Mouse (Mus musculus): ENCODE data around the gene Ap3m1.
"Not testable (repeated sequence)": the region's sequence is repeated elsewhere in the genome, so short reads cannot be mapped to it uniquely, and the experiment has no call there.

Ap3m1 gene

DNA sequence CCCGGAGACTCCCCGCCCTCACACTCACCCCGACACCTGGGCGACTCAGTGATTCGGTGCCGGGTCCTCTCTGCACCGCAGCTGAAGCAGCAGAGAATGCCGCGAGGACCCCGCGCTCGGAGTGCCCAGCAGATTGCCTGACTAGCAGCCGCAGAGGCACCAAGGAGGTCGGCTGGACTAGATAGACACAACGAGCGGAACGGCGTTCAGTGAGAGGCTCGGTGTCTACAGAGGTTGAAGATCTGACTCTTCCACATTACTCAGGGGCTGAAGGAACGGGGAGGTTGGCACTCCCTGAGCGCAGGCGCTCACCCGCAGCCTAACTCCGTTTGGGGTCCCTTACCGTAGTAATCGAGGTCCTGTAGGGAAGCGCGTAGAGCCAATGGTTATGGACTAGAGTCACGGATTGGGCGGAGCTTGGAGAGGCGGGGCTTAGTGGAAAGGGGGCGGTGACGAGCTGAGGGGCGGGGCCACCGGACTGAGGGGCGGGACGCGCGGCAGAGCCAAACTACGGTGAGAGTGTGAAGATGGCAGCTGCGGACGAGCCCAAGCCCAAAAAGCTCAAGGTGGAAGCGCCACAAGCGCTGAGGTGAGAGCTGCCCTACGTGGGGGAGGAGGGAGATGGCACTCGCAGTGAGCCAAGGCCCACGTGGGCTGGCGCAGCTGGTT is at the start of gene Ap3m1, which contains the start of gene Adk:
TSS of gene Ap3m1 (minus strand) at position 397 of the 669 bp plus-strand sequence.
TSS of gene Adk (plus strand) at position 463 of the 669 bp plus-strand sequence.
- DNase-seq (ENCODE audit: low spot score in 2 of 2) = peak; percentile 86 to 89

- no peak for DNase-seq (ENCODE audit: low spot score in 2 of 2)
Measured at GRCm38 (mm10) chr14:21101562-21101961, 49.3 kb upstream of the Ap3m1 start.

DNA sequence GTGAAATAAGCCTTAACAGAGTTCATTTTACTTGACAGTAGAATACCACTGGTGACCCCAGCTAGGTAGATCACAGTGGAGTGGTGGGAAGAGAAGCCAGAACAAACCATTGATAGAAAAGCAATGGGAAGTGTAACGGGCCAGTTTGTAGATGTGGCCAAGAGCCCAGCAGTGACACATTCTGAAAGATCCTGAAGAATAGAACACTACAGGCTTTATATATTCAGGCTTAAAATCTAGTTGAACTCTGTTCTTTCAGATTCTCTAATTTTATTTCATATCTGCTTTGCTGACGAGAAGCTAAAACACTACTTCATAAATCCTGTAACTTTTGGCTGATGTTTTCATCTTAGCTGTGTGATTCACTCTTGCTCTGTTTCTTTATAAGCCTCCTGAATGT is 48.6 kb upstream of the Ap3m1 start:
- no peak for DNase-seq (ENCODE audit: low spot score in 2 of 2)

DNA sequence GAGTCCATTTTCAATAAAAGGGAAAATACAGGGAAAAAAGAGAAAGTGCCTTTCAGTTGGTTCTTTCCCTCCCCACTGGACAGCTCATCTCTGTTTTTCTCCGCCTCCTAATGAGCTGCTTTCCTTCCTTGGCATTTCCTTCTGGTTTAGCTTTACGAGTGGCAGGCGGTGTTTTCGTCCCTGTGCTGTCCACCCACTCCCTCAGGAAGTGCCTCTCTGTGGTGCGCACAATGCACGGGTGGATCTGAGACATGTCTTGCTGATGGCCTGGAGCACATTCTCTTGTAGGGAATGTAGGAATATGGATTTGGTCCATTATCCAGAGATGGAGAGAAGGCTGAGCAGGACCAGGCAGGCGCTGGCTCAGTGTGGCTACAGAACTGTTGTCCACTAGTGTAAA is 47.1 kb upstream of the Ap3m1 start:
- DNase-seq (ENCODE audit: low spot score in 2 of 2) = peak; percentile 47 to 54

- no peak for DNase-seq (ENCODE audit: low spot score in 2 of 2)
Measured at GRCm38 (mm10) chr14:21096689-21097088, 44.4 kb upstream of the Ap3m1 start.

DNA sequence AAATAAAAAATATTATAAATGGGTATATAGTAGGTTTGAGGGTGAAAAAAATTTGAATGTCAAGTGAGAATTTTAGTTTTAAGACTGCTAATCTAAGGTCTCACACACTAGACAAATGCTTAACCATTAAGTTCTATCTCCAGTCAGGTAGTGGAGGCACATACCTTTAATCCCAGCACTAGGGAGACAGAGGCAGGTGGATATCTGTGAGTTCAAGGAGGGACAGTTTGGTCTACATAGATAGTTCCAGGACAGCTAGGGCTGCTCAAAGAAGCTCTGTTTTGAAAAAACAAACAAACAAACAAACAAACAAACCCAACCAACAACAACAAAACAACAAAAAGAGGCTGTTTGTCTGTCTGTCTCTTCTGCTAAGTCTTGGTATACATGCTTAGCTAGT is 44.0 kb upstream of the Ap3m1 start:
- DNase-seq (ENCODE audit: low spot score in 2 of 2) = no peak

- DNase-seq (ENCODE audit: low spot score in 2 of 2) = not testable (repeated sequence)
Measured at GRCm38 (mm10) chr14:21094161-21094560, 41.9 kb upstream of the Ap3m1 start.

DNA sequence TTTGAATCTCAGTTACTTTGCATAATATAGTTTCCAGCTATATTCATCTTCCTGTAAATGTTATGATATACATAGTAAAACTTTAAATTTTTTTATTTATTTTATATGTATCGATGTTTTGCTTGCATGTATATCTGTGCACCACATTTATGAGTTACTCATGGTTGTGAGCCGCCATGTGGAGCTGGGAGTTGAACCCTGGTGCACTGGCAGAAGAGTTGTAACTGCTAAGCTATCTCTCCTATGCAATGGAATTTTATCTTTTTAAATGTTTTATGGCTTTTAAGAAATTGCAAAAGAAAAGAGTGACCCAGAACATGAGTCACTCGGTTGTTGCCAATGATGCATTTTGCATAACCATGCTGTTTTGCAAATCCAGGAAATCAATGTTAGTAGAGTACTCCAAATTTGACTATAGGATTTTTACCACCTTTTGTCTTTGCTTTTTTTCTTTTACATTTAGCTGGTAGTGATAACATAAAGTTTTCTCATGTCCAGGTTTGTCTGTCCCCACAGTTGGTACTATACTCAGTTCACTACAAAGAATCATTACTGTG is 38.7 kb upstream of the Ap3m1 start:
- DNase-seq (ENCODE audit: low spot score in 2 of 2) = no peak

- no peak for DNase-seq (ENCODE audit: low spot score in 2 of 2)
Measured at GRCm38 (mm10) chr14:21090400-21090799, 38.1 kb upstream of the Ap3m1 start.

DNA sequence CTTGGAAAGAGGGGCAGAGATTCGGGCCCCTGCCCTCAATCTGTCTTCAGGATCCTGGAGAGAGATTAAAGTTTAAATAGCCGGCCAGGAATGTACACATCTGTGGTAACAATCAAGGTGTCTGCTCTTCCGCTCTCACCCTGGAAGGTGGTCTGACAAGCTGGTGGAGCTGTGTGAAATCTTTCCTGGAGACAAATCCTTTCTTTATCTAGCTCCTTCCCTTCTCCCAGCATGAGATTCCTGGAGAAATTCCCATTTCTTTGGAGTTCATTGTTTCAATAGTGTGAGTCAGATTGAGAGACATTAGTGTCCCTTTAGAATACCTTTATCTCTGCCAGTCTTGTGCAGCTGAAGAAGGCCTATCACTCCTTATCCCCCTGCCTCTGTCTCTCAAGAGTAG is 36.4 kb upstream of the Ap3m1 start:
- no peak for DNase-seq (ENCODE audit: low spot score in 2 of 2)

DNA sequence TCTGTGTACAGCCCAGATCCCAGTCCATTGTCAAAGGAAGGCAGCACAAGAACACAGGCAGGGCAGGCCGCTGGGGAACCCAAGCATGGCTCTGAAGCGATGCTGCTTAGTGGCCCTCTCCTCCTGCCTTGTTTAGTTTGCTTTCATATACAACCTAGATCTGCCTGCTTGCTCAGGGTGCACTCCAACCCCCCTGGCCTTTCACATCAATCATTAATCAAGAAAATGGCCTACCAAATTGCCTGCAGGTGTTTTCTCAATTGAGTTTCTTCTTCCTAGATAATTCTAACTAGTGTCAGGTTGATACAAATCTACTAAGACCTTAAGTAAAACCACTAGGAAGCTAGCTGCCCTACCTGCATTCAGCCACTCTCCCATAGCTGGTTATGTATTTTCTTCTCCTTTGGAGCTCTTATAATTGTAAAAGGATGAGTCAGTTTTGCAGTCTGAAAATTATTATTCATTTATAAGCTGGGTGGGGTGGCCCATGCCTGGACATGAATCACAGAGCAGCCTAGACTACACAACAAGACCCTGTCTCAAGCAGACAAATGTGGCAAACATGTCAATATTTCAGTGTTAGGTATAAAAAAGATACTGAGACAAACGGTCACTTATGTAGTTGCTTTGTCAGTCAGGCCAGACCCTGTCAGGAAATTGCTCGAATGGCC is 35.2 kb upstream of the Ap3m1 start:
- DNase-seq (ENCODE audit: low spot score in 2 of 2) = no peak

- DNase-seq (ENCODE audit: low spot score in 2 of 2) = no peak
Measured at GRCm38 (mm10) chr14:21086827-21087351, 34.6 kb upstream of the Ap3m1 start.

- DNase-seq (ENCODE audit: low spot score in 2 of 2) = no peak
Measured at GRCm38 (mm10) chr14:21086106-21086505, 33.8 kb upstream of the Ap3m1 start.

DNA sequence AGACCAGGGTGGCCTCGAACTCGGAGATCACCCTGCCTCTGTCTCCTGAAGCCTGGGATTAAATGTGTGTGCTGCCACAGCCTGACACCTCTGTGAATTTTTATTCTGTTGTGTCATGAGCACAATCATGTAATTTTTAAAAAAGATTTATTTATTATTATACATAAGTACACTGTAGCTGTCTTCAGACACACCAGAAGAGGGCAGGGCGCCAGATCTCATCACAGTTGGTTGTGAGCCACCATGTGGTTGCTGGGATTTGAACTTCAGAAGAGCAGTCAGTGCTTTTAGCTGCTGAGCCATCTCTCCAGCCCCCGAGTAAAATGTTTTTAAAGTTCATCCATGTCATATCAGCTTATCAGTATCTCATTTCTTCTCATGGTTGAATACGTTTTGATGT is 33.4 kb upstream of the Ap3m1 start:
- no peak for DNase-seq (ENCODE audit: low spot score in 2 of 2)

DNA sequence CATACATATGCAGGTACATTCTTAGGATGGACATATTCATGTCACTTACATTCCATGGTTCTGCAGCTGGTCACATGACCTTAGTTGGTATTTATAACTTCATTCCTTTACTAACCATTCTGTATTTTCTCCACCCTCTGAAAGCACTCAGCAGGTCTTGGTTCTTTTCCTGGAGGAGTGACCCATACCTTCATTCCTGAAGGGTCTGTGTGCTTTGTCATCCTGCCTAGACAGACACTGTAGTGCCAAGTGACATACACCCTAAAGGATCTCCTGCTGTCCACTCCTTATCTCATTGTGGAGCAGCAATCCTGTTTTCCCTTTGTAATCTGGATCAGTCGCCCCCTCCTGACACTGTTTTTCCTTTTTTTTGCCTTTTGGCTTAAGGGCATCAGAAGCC is 30.5 kb upstream of the Ap3m1 start:
- no peak for DNase-seq (ENCODE audit: low spot score in 2 of 2)

DNA sequence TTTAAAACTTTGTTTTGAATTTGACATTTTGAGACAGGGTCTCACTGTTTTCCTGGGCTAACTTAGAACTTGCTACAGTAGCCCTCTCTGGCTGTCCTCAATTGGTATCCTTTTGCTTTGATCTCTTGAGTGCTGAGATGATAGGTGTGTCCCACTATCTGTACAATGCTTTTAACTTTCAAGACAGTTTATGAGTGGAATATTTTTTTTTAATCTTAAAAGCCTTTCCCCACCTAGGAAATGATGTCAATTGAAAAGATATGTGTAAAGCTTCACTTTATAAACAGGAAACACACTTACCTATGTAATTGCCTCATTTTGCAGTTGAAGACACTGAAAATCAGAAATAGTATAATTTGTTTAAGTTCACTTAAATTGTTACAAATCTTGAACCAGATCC is 26.2 kb upstream of the Ap3m1 start:
- DNase-seq (ENCODE audit: low spot score in 2 of 2) = no peak

GRCm38 (mm10) chr14:21077939-21078338 is 25.6 kb upstream of the Ap3m1 start:
- DNase-seq (ENCODE audit: low spot score in 2 of 2) = no peak

DNA sequence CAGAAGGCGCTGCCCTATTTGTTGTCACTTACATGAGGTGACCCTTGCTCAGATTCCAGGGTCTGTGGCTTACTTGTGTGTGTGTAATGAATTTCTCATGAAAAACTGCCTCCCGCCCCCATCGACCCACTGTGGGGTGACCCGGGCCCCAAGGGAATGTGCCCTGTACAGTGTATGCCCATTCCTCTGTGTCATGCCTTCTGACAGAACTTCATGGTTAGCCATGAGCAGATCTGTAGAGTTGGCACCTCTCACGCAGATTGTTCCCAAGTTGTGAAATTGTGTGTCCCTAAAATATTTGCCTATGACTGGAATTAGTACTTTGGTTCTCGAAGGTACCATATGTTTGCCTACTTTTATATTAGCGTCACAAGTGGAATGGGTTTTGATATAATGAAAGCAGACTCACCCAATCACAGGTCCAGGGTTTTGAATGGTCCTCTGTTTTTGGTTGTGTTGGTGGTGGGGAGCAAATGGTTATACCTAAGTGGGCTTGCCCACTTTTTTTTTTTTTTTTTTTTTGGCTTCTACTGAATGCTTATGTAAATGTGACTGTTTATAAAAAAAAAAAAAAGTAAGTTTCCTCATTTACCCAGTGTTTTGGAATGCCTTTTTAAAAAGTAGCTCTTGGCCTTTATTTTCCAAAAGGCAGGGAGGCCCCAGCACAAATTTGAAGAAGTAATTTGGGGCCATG is 24.3 kb upstream of the Ap3m1 start:
- DNase-seq (ENCODE audit: low spot score in 2 of 2) = no peak

- DNase-seq (ENCODE audit: low spot score in 2 of 2) = peak; percentile 75 to 77
Measured at GRCm38 (mm10) chr14:21075751-21076500, 23.6 kb upstream of the Ap3m1 start.

- no peak for DNase-seq (ENCODE audit: low spot score in 2 of 2)
Measured at GRCm38 (mm10) chr14:21074398-21075320, 22.4 kb upstream of the Ap3m1 start.

All from right cerebral cortex, postnatal 36 days (tissue).